Mouse (Mus musculus) heart, adult 8-10 months (tissue): ENCODE data around the gene Gm35315. TPM values are rescaled to one million over a fixed set of nuclear protein-coding genes. Genes with fewer than 3 reads are reported as not detected.
A peak's percentile ranks its signal among the peaks of the same experiment; 100 is the strongest.
"Not testable (repeated sequence)": the region's sequence is repeated elsewhere in the genome, so short reads cannot be mapped to it uniquely, and the experiment has no call there.

Experiments used
- DNase-seq: peaks from one replicate; pipeline ENCODE4 v3.0.0; 2022; ENCODE audit warnings: low spot score
- total RNA-seq, 4 experiments: library from RNA; stranded (reverse); gene quantifications; 2 replicates each; pipeline ENCODE4 v1.2.4; 2022

Gm35315 gene
- total RNA-seq, 4 experiments from 2014 or later = not detected

GRCm38 (mm10) chr5:110101716-110102347, 7.6 kb upstream of the Gm35315 start:
- DNase-seq = no peak

DNA sequence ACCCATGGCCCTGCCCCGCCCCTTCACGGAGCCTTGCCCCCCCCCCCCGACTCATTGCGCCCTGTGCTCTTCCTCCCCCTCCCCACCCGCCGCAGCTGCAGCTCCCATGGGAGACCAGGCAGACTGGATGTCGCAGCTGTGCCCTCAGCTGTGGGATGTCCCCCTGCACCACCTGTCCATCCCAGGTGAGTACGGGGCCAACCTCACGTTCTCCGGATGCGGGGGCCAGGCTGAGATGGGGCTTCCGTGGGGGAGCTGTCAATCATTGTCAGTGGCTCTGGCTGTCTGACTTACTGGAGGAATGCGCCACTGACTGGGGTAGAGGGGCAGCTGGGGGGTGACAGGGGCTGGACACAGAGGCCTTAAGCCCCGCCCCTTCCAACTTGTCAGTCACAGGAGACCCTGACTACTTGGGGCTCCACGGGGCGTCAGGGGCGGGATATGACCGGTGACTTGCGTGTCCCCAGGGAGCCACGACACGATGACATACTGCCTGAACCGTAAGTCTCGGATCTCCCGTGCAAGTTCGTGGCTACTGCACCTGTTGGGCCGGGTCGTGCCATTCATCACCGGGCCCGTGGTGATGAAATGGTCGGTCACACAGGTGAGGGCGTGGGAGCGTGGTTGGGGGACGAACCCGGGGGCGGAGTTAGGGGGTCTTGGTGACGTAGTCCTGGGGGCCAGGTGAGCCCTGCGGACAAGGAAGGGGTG, 6.9 kb upstream of the Gm35315 start:
- no peak for DNase-seq

DNA sequence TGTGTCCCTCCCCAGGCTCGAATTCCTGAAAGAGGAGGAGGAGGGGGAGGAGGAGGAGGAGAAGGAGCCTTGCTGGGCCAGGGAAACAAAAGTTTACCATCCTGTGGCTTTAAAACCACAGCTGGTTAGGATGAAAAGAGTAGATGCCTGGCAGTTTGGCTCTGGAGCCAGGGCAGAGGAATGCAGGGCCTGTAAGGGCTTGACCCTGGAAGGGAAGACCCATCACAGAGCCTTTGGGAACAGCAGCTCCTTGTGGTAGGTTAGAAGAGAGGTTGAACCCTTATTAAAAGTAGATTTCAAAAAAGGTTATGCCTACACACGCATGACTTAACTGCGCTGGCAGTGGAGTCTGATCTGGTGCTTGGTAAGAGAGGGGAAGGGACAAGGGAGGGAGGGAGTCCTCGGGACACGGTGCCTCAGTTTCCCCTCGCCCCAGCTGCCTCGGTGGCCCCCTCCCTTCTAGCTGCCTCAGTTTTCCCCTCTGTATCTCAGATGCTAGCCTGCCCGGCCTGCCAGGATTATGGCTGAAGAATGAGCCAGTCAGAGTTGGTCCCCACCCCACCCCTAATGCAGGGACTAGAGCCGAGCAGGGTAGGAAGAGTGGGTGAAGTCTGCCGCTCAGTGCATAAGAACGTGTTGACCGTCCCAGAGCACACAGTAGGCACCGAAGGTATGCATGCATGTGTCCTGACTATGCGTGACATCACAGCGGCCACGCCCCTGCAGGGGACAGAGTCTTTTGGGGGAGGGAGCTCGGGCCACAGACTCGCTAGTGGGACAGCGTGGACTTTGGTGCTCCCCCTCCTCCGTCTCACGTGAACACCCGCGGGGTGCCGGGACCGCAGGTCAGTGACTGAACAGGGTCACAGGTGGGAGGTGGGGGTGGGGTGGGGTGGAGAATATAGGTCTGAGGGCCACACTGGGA, 5.7 kb upstream of the Gm35315 start, which contains the start of gene Plcxd1:
Plcxd1 (plus strand) TSS at position 314 of the 925 bp plus-strand sequence.
- DNase-seq = no peak

DNA sequence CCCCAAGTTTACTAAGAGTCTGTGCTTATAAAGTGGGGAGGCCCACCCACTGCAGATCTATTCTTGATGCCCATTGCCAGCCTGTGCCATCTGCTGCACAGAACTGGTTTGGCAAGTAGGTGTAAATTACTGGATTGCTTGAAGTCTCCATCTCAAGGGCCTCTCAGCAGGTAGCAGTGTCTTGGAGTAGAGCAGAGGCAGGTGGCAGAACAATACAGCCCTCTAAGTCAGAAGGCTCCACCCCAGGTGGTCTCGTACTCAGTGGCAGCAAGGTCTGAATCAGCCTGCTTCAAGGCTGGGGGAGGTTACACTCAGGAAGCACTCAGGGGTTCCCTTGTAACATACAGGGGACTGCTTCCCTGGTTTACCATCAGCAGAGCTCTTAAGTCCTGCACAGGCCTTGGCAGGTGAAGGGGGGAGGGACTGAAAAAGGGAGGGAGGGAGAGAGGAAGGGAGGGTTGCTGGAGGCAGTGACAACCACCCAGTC, 4.8 kb upstream of the Gm35315 start:
- DNase-seq = no peak

- no peak for DNase-seq
Observed at GRCm38 (mm10) chr5:110094847-110095213, 610 bp upstream of the Gm35315 start.

DNA sequence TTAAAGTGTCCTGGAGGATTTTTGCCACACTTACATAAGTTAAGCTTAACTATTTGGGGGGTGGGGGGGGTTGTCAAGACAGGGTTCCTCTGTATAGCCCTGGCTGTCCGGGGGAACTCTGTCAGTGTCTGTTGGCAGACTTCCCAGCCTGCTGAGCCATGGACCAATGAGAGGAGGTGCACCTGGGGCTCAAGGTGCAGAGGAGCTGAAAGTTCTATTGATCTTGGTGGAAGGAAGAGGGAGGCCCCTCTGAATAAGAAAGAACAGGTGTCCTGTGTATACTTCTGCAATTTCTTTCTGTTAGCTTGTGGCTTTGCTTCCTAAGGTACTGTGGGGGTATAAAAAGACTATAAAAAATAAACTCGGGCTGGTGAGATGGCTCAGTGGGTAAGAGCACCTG, 2.7 kb downstream of the Gm35315 start:
- DNase-seq = no peak

DNA sequence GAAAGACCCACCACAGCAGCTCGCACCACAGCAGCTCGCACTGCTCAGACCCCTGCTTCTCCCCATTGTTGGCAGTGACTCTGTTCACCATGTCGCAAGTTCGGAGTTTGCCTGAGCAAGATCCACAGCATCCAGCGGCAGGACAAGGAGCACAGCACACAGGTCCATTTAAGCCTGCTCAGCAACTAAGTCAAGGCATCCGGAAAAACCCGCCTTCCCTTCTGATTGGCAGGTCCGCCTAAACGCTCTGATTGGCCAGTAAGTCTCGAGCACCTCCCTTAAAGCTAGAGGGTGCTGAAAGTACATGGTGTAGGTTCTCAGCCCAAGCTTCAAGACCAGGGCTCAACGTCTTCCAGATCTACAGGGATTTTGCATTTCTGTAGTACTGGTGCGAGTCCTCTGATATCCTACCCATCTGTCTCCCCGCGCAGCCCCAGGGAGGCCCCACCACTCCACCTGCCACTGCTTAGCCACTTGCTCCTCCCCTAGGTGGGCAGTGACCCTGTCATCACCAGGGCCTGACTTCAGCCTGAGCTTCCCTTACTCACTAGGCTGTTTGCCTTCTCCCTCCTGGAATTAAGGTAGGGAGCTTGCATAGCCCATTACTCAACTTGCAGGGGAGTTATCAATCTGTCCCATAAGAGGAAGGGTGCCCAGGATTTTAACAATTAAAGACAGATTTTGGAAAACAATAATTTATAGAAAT, 7.9 kb downstream of the Gm35315 start:
- DNase-seq = no peak

GRCm38 (mm10) chr5:110082961-110083360, 11.3 kb downstream of the Gm35315 start:
- DNase-seq = no peak

- not testable (repeated sequence) for DNase-seq
Observed at GRCm38 (mm10) chr5:110072413-110072812, 21.8 kb downstream of the Gm35315 start, which contains the start of gene Gm17655. Gm17655 (minus strand) TSS chr5:110072513.

DNA sequence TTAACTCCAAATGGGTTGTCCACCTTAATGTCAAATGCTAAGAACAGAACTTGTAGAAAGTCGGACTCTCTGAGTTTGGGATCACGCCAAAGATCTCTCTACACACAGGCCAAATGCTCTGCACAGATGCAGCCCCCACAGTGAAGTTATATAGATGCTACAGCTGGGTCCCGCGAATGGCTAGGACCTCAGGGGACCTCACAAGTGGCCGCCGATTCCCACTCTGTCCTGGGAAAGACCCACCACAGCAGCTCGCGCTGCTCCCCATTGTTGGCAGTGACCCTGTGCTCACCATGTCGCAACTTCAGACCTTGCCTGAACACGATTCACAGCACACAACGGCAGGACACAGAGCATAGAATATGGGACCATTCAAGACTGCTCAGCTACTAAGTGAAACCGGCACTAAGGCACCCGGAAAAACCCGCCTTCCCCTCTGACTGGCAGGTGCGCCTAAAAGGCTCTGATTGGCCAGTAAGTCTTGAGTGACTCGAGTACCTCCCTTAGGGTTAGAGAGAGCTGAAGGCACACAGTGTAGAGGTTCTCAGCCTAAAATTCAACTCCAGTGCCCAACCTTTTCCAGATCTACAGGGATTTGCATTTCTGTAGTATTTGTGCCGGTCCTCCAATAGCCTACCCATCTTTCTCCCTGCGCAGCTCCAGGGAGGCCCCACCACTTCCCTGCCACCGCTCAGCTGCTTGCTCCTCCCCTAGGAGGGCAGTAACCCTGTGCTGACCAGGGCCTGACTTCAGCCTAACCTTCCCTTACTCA, 36.4 kb downstream of the Gm35315 start:
- peak; percentile 92 for DNase-seq

Other genes starting within 250 kb of the Gm35315 start
- 1 to 10 TPM; 2.8 to 7.3 (median 3.6) TPM for gene Gm15446, start 171.0 kb downstream of the Gm35315 start, total RNA-seq
- gene Zfp932, start 97.9 kb downstream of the Gm35315 start, total RNA-seq = 1 to 10 TPM; 5.6 to 9.5 (median 7.4) TPM
- 1 to 10 TPM; 1.7 to 6.7 (median 3.6) TPM for gene Gm17655, start 21.9 kb downstream of the Gm35315 start, total RNA-seq
- under 1 TPM in 1 of 4 experiments, not detected in 3; 0.09 TPM for gene Plcxd1, start 5.5 kb upstream of the Gm35315 start, total RNA-seq
- 10 to 100 TPM; 23.8 to 31.2 (median 29.1) TPM for gene Gtpbp6, start 13.8 kb upstream of the Gm35315 start, total RNA-seq
- gene Zfp605, start 15.7 kb upstream of the Gm35315 start, total RNA-seq = 1 to 10 TPM; 2.8 to 3.7 (median 3.3) TPM
- gene Chfr, start 41.4 kb upstream of the Gm35315 start, total RNA-seq = 10 to 100 TPM; 11.4 to 13.4 (median 11.9) TPM
- 10 to 100 TPM; 51.0 to 56.3 (median 55.1) TPM for gene Golga3, start 82.3 kb upstream of the Gm35315 start, total RNA-seq
- 10 to 100 TPM; 25.2 to 33.7 (median 30.0) TPM for gene Ankle2, start 136.6 kb upstream of the Gm35315 start, total RNA-seq
- 10 to 100 TPM; 32.3 to 37.4 (median 35.5) TPM for gene Pgam5, start 175.5 kb upstream of the Gm35315 start, total RNA-seq
- gene Pxmp2, start 191.8 kb upstream of the Gm35315 start, total RNA-seq = 100 to 1,000 TPM; 115 to 141 (median 124) TPM
- 1 to 10 TPM; 1.1 to 3.5 (median 2.5) TPM for gene Pole, start 191.9 kb upstream of the Gm35315 start, total RNA-seq
- gene P2rx2, start 248.8 kb upstream of the Gm35315 start, total RNA-seq = not detected